Comparison of ENCODE assay signal across 1 mouse cellular context in the genomic region with DNA sequence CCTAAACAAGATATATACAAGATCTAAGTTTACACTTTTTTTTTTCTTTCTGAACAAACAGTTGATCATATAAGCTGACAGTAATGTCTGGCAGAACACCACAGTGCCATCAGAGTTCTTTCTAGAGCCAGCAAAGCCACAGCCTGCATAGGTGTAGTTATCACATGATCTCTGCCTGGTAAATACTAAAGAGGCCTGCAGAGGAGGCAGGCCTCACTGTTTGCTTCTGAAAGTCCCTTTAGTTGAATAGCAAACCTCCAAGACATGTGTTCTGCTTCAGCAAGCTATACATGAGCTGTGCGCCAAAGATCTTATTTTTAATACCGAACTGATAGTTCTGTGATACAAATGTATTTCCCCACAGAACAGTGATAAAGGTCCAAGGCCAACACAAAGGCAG.
TF ChIP-seq lines count a peak whose summit lies in the region.

No protein-coding gene starts in this region.

TF ChIP-seq in CH12.LX, 34 proteins besides CTCF, POLR2A, EP300 and RAD21:
- 0 out of 2 replicates have a peak, but pooled peaks have one; percentile 24 for TF ChIP-seq KAT2A (IDR thresholded peaks at IDR 0.05; ENCODE audit: insufficient replicate concordance, low read length)
- no peak for TF ChIP-seq ZC3H11A (IDR thresholded peaks at IDR 0.05; ENCODE audit: low read depth, low read length)
- TF ChIP-seq MYC (IDR thresholded peaks at IDR 0.05; ENCODE audit: low read depth, low read length), result no peak
- peak; percentile 57 for TF ChIP-seq BHLHE40 (IDR thresholded peaks at IDR 0.05; ENCODE audit: low read depth, low read length)
- TF ChIP-seq NRF1 (IDR thresholded peaks at IDR 0.05; ENCODE audit: low read depth, low read length), result no peak
- no peak for TF ChIP-seq RCOR1 (conservative IDR thresholded peaks at IDR 0.05; ENCODE audit: low read depth, low read length)
- peak; percentile 59; the same call in 1 of the 2 replicates for TF ChIP-seq TCF12 (IDR thresholded peaks at IDR 0.05; ENCODE audit: low read depth, low read length)
- TF ChIP-seq SIN3A (IDR thresholded peaks at IDR 0.05; ENCODE audit: low read length), result peak; percentile 50; the same call in 1 of the 2 replicates
- peak; percentile 31; the same call in 1 of the 2 replicates for TF ChIP-seq USF2 (conservative IDR thresholded peaks at IDR 0.05; ENCODE audit: low read depth, low read length)
- TF ChIP-seq E2F4 (IDR thresholded peaks at IDR 0.05; ENCODE audit: insufficient replicate concordance, low read depth, low read length), result no peak
- TF ChIP-seq NELFE (IDR thresholded peaks at IDR 0.05; ENCODE audit: low read depth, low read length), result no peak
- no peak; the same call in 1 of the 2 replicates for TF ChIP-seq ZKSCAN1 (IDR thresholded peaks at IDR 0.05; ENCODE audit: borderline replicate concordance, low read depth, low read length)
- TF ChIP-seq HCFC1 (IDR thresholded peaks at IDR 0.05; ENCODE audit: low read depth, low read length), result peak; percentile 53; the same call in 1 of the 2 replicates
- peak; percentile 47 for TF ChIP-seq USF1 (IDR thresholded peaks at IDR 0.05; ENCODE audit: low read depth, low read length)
- no peak for TF ChIP-seq CHD2 (IDR thresholded peaks at IDR 0.05; ENCODE audit: low read length)
- no peak for TF ChIP-seq GABPA (IDR thresholded peaks at IDR 0.05; ENCODE audit: insufficient replicate concordance, low read depth, low read length)
- TF ChIP-seq PAX5 (IDR thresholded peaks at IDR 0.05; ENCODE audit: low read length), result no peak
- 0 out of 2 replicates have a peak, but pooled peaks have one; percentile 49 for TF ChIP-seq IRF4 (IDR thresholded peaks at IDR 0.05; ENCODE audit: low read depth, low read length)
- no peak for TF ChIP-seq MAZ (IDR thresholded peaks at IDR 0.05; ENCODE audit: low read depth, low read length)
- no peak for TF ChIP-seq SMC3 (IDR thresholded peaks at IDR 0.05; ENCODE audit: low read depth, low read length)
- TF ChIP-seq JUND (conservative IDR thresholded peaks at IDR 0.05; ENCODE audit: low read depth, low read length), result no peak
- TF ChIP-seq UBTF (IDR thresholded peaks at IDR 0.05; ENCODE audit: low read depth, low read length), result 0 out of 2 replicates have a peak, but pooled peaks have one; percentile 28
- peak; percentile 45; the same call in 1 of the 2 replicates for TF ChIP-seq ETS1 (conservative IDR thresholded peaks at IDR 0.05; ENCODE audit: low read depth, low read length)
- no peak for TF ChIP-seq JUN (IDR thresholded peaks at IDR 0.05; ENCODE audit: insufficient read depth, low read depth, low read length)
- TF ChIP-seq ZNF384 (IDR thresholded peaks at IDR 0.05; ENCODE audit: low read depth, low read length), result no peak
- peak; percentile 60; the same call in 1 of the 2 replicates for TF ChIP-seq MXI1 (IDR thresholded peaks at IDR 0.05; ENCODE audit: low read depth, low read length)
